Mouse (Mus musculus): ENCODE data around the gene Adra1b. TPM values are rescaled to one million over a fixed set of nuclear protein-coding genes. Genes with fewer than 3 reads are reported as not detected.

Adra1b gene
- 0.22 and 0.35 TPM in 2 replicates for polyA plus RNA-seq (2015; fragmentation: Nextera tagmentation; extraction: Ambion mirVana)

DNA sequence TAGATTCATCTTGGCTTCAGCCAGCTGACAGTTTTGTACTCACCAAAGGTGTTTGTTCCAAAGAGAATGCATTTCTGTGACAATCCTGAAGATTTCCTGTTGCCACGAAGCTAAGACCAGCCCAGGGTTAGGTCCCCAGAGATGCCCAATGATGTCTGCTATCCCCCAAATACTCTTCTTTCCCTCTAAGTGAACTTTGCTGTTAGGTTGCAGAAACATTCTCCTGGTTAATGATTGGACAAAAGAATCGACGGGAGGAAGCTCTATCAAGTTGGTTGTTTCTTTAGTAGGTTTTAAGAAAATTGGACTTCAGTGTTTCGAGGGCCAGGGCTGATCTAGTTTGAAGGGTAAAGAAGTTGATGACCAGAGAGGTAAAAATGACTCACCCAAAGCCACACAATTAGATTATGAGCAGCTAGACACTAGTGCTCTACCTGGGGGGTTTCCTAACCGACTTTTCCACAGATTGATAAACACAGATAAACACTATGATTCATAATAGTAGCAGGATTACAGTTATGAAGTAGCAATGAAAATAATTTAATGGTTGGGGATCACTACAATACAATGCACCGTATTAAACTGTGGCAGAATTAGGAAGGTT lies at the start of gene Adra1b:
Gene Adra1b, minus strand, starts transcription at position 160 of the 604 bp plus-strand sequence.
- no peaks in the 10 kb centered on the region for H3K27me3 ChIP-seq (replicated peaks; ENCODE audit: control insufficient read depth, insufficient read depth, low read length)
- H3K4me2 ChIP-seq (ENCODE audit: low read depth, low read length): no peak within 1 kb of the TSS
- H3K4me1 ChIP-seq (ENCODE audit: control insufficient read depth, insufficient read depth, low read length): no peaks in the 10 kb centered on the region
- no peak within 1 kb of the TSS for H3K4me3 ChIP-seq (ENCODE audit: low read length)
- no peaks in the 10 kb centered on the region for H3K36me3 ChIP-seq (ENCODE audit: control insufficient read depth, insufficient read depth, low read length)
- H3K27ac ChIP-seq (ENCODE audit: low read length): no peak within 1 kb of the TSS
- H3K9ac ChIP-seq (ENCODE audit: low read depth, low read length): no peak within 1 kb of the TSS
- WGBS: 65% methylated on average over 6 of the region's 6 CpGs
- no peak for ATAC-seq
- H3K9me3 ChIP-seq (ENCODE audit: control insufficient read depth, low read length): no peaks in the 10 kb centered on the region

DNA sequence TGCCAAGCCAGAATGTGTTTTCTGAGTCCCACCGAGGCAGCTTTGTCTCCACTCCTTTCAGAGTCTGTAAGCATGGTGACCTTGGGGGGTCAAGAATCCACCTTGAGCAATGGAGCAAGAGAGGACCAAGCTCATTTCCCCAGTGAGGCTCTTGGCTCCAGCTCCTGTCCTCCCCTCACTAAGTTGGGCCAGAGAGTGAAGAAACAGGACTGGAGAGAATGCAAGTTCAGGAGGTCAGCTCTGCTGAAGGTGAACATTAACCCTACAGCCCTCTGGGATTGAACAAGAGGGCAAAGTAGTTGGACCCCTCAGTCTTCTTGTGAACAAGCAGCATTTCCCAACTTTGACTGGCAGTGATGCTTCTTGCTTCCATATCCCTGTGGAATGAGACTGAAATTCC lies 49.3 kb upstream of the Adra1b start:
- Histone ChIP-seq H3K9ac (ENCODE audit: low read depth, low read length) (no peak overlapping the region), H3K4me1 (ENCODE audit: control insufficient read depth, insufficient read depth, low read length) (no peaks in the 10 kb centered on the region), H3K27me3 (replicated peaks; ENCODE audit: control insufficient read depth, insufficient read depth, low read length) (no peaks in the 10 kb centered on the region), H3K4me2 (ENCODE audit: low read depth, low read length) (no peak overlapping the region), H3K36me3 (ENCODE audit: control insufficient read depth, insufficient read depth, low read length) (no peaks in the 10 kb centered on the region), H3K27ac (ENCODE audit: low read length) (no peak overlapping the region), H3K9me3 (ENCODE audit: control insufficient read depth, low read length) (no peaks in the 10 kb centered on the region), H3K4me3 (ENCODE audit: low read length) (no peak overlapping the region)
- WGBS: 83% methylated on average over 1 of the region's 1 CpGs
- ATAC-seq: no peak

DNA sequence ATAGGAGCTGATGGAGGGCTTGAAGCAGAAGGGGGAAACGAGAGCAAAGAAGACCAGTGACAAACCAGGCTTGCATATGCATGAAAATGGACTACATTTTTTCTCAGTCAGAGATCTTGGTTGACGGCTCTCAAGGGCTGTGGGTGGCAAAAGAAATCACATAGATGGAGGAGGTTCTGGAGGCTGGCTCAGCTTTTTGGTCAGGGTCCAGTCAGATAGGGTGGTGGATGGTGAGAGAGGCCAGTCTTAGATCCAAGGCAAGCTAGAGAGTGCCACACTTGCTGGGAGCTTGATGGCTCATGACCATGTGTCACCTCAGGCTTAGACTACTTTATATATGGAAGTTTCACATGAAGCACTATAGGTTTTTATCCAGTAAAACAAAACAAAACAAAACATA lies 42.8 kb upstream of the Adra1b start:
- WGBS: 70% methylated on average over 2 of the region's 2 CpGs
- Histone ChIP-seq H3K9me3 (ENCODE audit: control insufficient read depth, low read length) (no peaks in the 10 kb centered on the region), H3K4me3 (ENCODE audit: low read length) (no peak overlapping the region), H3K4me2 (ENCODE audit: low read depth, low read length) (no peak overlapping the region), H3K4me1 (ENCODE audit: control insufficient read depth, insufficient read depth, low read length) (no peaks in the 10 kb centered on the region), H3K9ac (ENCODE audit: low read depth, low read length) (no peak overlapping the region), H3K27me3 (replicated peaks; ENCODE audit: control insufficient read depth, insufficient read depth, low read length) (no peaks in the 10 kb centered on the region), H3K27ac (ENCODE audit: low read length) (no peak overlapping the region), H3K36me3 (ENCODE audit: control insufficient read depth, insufficient read depth, low read length) (no peaks in the 10 kb centered on the region)
- no peak for ATAC-seq

DNA sequence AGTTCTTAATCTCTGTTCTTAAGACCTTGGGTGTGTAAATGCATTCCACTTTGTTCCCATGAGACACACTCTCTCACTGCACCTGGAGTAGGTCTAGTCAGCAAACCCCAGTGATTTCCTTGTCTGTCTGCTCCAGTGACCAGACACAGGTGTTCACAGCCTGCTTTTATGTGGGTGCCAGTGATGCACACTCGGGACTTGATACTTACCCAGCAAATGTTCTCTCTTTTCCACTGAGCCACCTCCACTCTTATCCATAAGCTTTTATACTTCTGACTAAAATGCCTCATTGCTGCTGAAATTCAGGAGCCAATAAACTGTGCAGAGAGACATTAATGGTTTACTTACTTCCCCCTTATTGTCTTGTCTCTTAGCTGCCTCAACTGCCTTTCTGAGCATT lies 42.2 kb upstream of the Adra1b start:
- WGBS: 91% methylated on average over 1 of the region's 1 CpGs
- Histone ChIP-seq H3K9ac (ENCODE audit: low read depth, low read length) (no peak overlapping the region), H3K27ac (ENCODE audit: low read length) (no peak overlapping the region), H3K27me3 (replicated peaks; ENCODE audit: control insufficient read depth, insufficient read depth, low read length) (no peaks in the 10 kb centered on the region), H3K4me1 (ENCODE audit: control insufficient read depth, insufficient read depth, low read length) (no peaks in the 10 kb centered on the region), H3K4me3 (ENCODE audit: low read length) (no peak overlapping the region), H3K36me3 (ENCODE audit: control insufficient read depth, insufficient read depth, low read length) (no peaks in the 10 kb centered on the region), H3K9me3 (ENCODE audit: control insufficient read depth, low read length) (no peaks in the 10 kb centered on the region), H3K4me2 (ENCODE audit: low read depth, low read length) (no peak overlapping the region)
- no peak for ATAC-seq

DNA sequence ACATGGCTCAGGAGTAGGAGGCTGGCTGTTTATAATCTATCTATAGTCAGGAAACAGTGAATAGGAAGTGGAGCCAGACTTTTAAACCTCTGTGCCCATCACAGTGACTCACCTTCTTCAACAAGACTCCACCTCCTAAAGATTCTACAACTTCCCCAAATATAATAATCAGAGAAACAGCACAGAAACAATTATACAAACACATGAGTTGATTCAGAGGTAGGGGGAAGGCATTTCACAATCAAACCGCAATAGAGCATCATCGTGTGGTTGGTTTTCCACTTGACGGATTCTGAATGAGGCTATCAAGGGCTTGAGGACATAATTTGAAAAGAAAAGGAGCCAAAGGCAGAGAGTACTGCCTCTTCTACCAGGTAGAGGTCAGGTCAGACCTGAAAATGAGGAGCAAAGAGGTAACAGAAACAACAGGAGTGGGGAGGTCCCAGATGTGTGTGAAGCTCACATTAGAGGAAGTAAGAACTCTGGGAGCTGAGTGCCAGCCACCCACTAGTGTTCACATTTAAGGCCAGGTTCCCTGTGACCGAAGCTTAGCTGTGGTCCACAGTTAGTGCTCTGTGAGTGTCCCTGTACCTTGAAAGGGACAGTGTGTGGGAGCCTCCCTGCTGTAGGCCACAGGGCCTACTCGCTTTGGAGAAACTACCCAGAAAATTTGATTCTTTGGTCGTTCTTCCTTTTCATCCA lies 39.6 kb upstream of the Adra1b start:
- 89% methylated on average over 6 of the region's 6 CpGs for WGBS
- no peak overlapping the region for H3K27ac ChIP-seq (ENCODE audit: low read length)
- no peak overlapping the region for H3K4me3 ChIP-seq (ENCODE audit: low read length)
- no peaks in the 10 kb centered on the region for H3K9me3 ChIP-seq (ENCODE audit: control insufficient read depth, low read length)
- no peaks in the 10 kb centered on the region for H3K36me3 ChIP-seq (ENCODE audit: control insufficient read depth, insufficient read depth, low read length)
- H3K4me1 ChIP-seq (ENCODE audit: control insufficient read depth, insufficient read depth, low read length): no peaks in the 10 kb centered on the region
- no peak overlapping the region for H3K4me2 ChIP-seq (ENCODE audit: low read depth, low read length)
- no peak for ATAC-seq
- no peaks in the 10 kb centered on the region for H3K27me3 ChIP-seq (replicated peaks; ENCODE audit: control insufficient read depth, insufficient read depth, low read length)
- no peak overlapping the region for H3K9ac ChIP-seq (ENCODE audit: low read depth, low read length)

DNA sequence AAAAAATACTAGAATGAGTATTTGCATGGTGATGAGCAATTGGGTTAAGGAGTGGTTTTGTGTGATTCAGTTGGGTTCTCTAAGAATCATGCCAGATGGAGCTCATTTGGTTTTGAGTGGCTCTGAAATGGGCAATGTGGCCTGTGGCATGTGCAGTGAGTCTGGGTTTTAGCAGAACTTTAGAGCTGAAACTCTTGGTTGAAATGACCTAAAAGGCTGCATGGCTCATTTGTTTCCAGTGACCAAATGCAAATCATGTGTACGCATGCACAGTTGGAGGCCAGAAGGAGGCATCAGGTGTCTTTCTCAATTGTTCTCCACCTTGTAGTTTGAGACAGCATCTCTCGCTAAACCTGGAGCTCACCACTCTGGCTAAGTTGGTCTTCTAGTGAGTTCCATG lies 35.0 kb upstream of the Adra1b start:
- Histone ChIP-seq H3K9me3 (ENCODE audit: control insufficient read depth, low read length) (no peaks in the 10 kb centered on the region), H3K36me3 (ENCODE audit: control insufficient read depth, insufficient read depth, low read length) (no peaks in the 10 kb centered on the region), H3K9ac (ENCODE audit: low read depth, low read length) (no peak overlapping the region), H3K4me3 (ENCODE audit: low read length) (no peak overlapping the region), H3K4me1 (ENCODE audit: control insufficient read depth, insufficient read depth, low read length) (no peaks in the 10 kb centered on the region), H3K4me2 (ENCODE audit: low read depth, low read length) (no peak overlapping the region), H3K27me3 (replicated peaks; ENCODE audit: control insufficient read depth, insufficient read depth, low read length) (no peaks in the 10 kb centered on the region), H3K27ac (ENCODE audit: low read length) (no peak overlapping the region)
- WGBS: 94% methylated on average over 2 of the region's 2 CpGs
- no peak for ATAC-seq

DNA sequence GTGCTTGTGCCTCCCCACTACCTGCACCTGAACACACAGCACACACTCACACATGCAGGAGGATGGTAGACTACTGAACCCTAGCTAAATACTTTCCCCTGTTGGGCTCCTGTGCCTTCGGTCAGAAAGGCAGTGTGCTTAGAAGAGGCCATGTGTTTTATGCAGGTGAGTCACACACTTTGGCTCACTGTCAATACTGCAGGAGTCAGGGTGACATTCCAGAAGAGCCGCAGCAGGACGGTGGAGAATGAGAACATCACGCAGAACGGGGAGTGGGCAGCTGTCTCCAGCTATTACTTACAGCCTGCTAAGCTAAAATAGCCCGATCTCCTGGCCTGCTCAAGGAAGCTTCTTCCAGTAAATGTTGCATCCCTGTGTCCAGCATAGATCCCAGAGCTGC lies 32.5 kb upstream of the Adra1b start:
- Histone ChIP-seq H3K9ac (ENCODE audit: low read depth, low read length) (no peak overlapping the region), H3K4me3 (ENCODE audit: low read length) (no peak overlapping the region), H3K4me1 (ENCODE audit: control insufficient read depth, insufficient read depth, low read length) (0 out of 2 replicates have a peak, but pooled peaks cover 3% of the 10 kb centered on the region), H3K4me2 (ENCODE audit: low read depth, low read length) (no peak overlapping the region), H3K27me3 (replicated peaks; ENCODE audit: control insufficient read depth, insufficient read depth, low read length) (no peaks in the 10 kb centered on the region), H3K27ac (ENCODE audit: low read length) (no peak overlapping the region), H3K9me3 (ENCODE audit: control insufficient read depth, low read length) (no peaks in the 10 kb centered on the region), H3K36me3 (ENCODE audit: control insufficient read depth, insufficient read depth, low read length) (no peaks in the 10 kb centered on the region)
- no peak for ATAC-seq
- 61% methylated on average over 6 of the region's 6 CpGs for WGBS

DNA sequence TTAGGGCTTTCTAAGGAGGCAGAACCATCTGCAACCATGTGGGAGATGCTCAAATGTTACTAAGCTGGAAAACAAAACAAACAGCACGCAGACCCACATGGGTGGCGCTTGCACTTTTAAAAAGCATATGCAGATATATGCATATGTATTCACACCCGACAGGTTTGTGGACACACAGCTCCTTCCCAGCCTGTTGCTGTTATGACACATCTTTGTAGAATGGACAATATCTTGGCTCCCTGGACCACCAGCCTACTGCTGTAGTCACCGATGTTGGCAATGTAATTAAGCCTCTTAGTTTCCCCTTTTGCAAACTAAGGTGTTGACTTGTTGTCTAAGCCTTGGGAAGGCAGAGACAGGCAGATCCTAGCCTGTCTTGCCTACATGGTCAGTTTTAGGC lies 32.0 kb upstream of the Adra1b start:
- Histone ChIP-seq H3K9ac (ENCODE audit: low read depth, low read length) (no peak overlapping the region), H3K4me2 (ENCODE audit: low read depth, low read length) (no peak overlapping the region), H3K36me3 (ENCODE audit: control insufficient read depth, insufficient read depth, low read length) (no peaks in the 10 kb centered on the region), H3K9me3 (ENCODE audit: control insufficient read depth, low read length) (no peaks in the 10 kb centered on the region), H3K4me1 (ENCODE audit: control insufficient read depth, insufficient read depth, low read length) (0 out of 2 replicates have a peak, but pooled peaks cover 3% of the 10 kb centered on the region), H3K4me3 (ENCODE audit: low read length) (no peak overlapping the region), H3K27ac (ENCODE audit: low read length) (no peak overlapping the region), H3K27me3 (replicated peaks; ENCODE audit: control insufficient read depth, insufficient read depth, low read length) (no peaks in the 10 kb centered on the region)
- no peak for ATAC-seq
- 86% methylated on average over 4 of the region's 4 CpGs for WGBS

DNA sequence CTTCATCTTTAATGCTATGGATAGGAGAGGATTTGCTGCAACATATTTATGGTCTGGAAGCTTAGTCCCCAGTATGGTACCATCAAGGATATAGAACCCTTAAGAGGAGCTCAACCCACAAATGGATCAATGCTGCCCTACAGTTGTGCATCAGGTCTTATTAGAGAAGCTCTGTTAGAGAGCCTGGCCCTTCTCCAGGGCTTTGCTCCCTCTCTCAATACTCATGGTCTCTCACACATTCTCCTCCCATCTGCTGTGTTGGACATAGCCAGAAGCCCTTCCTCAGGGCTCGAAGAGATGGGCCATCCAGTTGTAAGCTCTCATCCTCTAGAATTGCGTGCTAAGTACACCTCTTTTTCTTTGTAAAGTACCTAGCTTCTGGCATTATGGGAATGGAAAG lies 29.2 kb upstream of the Adra1b start:
- Histone ChIP-seq H3K4me1 (ENCODE audit: control insufficient read depth, insufficient read depth, low read length) (0 out of 2 replicates have a peak, but pooled peaks cover 3% of the 10 kb centered on the region), H3K27me3 (replicated peaks; ENCODE audit: control insufficient read depth, insufficient read depth, low read length) (no peaks in the 10 kb centered on the region), H3K27ac (ENCODE audit: low read length) (no peak overlapping the region), H3K4me2 (ENCODE audit: low read depth, low read length) (no peak overlapping the region), H3K36me3 (ENCODE audit: control insufficient read depth, insufficient read depth, low read length) (no peaks in the 10 kb centered on the region), H3K4me3 (ENCODE audit: low read length) (no peak overlapping the region), H3K9me3 (ENCODE audit: control insufficient read depth, low read length) (no peaks in the 10 kb centered on the region), H3K9ac (ENCODE audit: low read depth, low read length) (no peak overlapping the region)
- 92% methylated on average over 2 of the region's 2 CpGs for WGBS
- no peak for ATAC-seq

Measured in intestine, embryonic 16.5 days (tissue).